ENCODE assay signal across 9 mouse cellular contexts in the genomic region with DNA sequence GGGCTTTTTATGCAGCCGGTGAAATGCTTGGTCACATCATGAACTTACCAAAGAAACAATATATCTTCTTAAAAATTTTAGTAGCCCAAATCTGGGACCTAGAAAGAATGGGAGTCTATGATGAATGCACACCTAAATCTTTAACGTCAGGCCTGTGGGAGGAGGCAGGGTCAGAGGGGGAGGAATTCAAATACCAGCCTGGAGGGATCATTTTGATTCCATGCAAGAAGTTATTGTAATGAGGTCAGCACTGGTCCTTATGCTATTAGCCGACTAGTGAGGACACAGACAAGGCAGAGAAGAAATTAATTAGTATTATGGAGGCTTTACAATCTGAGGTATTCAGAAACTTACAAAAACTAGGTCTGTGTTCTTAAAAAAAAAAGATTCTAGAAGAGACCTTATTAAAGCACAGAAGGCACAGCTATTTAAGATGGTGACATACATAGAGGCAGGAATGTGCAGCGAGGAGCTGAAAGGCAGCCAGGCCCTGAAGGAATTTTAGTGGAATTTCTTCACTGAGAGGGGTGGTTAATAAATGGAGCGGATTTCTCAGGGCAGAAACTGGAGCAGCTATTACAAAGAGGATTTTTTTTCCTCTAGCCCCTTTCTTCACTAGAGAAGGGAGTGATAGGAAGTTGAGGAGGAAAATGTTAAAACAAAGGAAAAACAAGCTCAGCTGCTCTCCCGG.
DNase-seq lines count a peak whose midpoint lies in the region; ATAC-seq and TF ChIP-seq lines count a peak whose summit lies in the region.
"Had no signal": no experiment of that assay in that cellular context is flagged by ENCODE, and none has a peak within 500 bp of the region (broad histone marks: within the 10 kb centered on the region; RNA-seq: fewer than 3 reads in every experiment).

No protein-coding gene starts in this region.

- ATAC-seq in megakaryocyte-erythroid progenitor cell, adult 5-6 weeks (replicated peaks; ENCODE audit: low FRiP score, low TSS enrichment, poor library complexity, severe bottlenecking), result no peak

- no peak for TF ChIP-seq POLR2A in embryonic fibroblast, embryonic 13.5 days (IDR thresholded peaks at IDR 0.05; ENCODE audit: low read depth, low read length)

- DNase-seq in cerebellum, adult 9-11 months, result peak; percentile 18
- no peak for DNase-seq in cerebellum, postnatal 36 days
- peak; percentile 4 for DNase-seq in left cerebral cortex, postnatal 4 days
- DNase-seq in left cerebral cortex, postnatal 36 days (ENCODE audit: low spot score in 2 of 2), result no peak
- DNase-seq in mesoderm, embryonic 11.5 days (ENCODE audit: low read depth, low spot score), result peak; percentile 61
- DNase-seq in urinary bladder, postnatal 25 days (ENCODE audit: low spot score), result no peak
- DNase-seq: right cerebral cortex, postnatal 25 days had no signal

- peaks cover 9% of the 10 kb centered on the region for H3K4me1 ChIP-seq in embryonic fibroblast, embryonic 13.5 days (ENCODE audit: control insufficient read depth, insufficient read depth, low read length)

- H3K4me3 ChIP-seq in embryonic fibroblast, embryonic 13.5 days (ENCODE audit: insufficient read depth, low read length), result no peak overlapping the region

- peak overlapping the region; percentile 82 for H3K27ac ChIP-seq in embryonic fibroblast, embryonic 13.5 days (ENCODE audit: insufficient read depth, low read length)

- intact Hi-C loops in left cerebral cortex, postnatal 4 days (cut with DNase I), result no loop called here
- intact Hi-C loops in left cerebral cortex, postnatal 36 days (cut with DNase I), result no loop called here

- TF ChIP-seq CTCF in embryonic fibroblast, embryonic 13.5 days (IDR thresholded peaks at IDR 0.05; ENCODE audit: borderline replicate concordance, insufficient read depth, low read length), result no peak

Comparison
In these comparisons a context has a peak if more than half of its experiments do, and no peak if none do; other contexts are left out.
1. DNase-seq: peak in cerebellum, adult 9-11 months (single experiment), left cerebral cortex, postnatal 4 days (single experiment) and mesoderm, embryonic 11.5 days (single experiment); none in cerebellum, postnatal 36 days (0 of 2), left cerebral cortex, postnatal 36 days (0 of 2) and urinary bladder, postnatal 25 days (single experiment).